Mouse (Mus musculus): ENCODE measurements around the gene Nat9.

DNA sequence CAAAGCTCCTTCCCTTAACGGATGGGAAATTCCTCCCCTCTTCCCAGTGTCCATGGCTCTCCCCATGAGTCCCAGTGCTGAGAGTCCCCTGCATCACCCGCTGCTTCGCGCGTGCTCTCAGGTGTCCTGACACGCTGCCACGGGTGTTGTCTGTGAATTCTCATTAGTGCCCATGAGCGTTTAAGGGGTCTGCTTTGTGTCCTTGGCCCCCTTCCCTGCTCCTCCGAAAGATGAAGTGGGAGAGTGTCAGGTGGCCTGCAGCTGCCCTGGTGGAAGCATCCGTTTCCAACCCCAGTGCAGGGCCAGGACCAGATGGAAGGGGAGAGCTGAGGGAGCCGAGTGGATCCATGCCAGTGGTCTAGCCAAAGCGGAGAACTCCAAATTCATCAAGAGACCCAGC, 20.5 kb upstream of the Nat9 start:
- no peak for TF ChIP-seq GATA1 (IDR thresholded peaks at IDR 0.05; ENCODE audit: low read length)
- no peak for TF ChIP-seq TAL1 (IDR thresholded peaks at IDR 0.05; ENCODE audit: low read length)
